Mouse (Mus musculus) lung, postnatal 0 days (tissue): Measurements from ENCODE around the gene Nrxn2.

ENCODE experiments used
- CTCF ChIP-seq: IDR thresholded peaks from 2 replicates; pipeline ENCODE4 v1.5.1; 2016; ENCODE audit warnings: antibody characterized with exemption, mild to moderate bottlenecking
- EP300 ChIP-seq: IDR thresholded peaks from 2 replicates; pipeline ENCODE4 v1.6.1; 2016; ENCODE audit warnings: antibody characterized with exemption, mild to moderate bottlenecking, control low read depth

DNA sequence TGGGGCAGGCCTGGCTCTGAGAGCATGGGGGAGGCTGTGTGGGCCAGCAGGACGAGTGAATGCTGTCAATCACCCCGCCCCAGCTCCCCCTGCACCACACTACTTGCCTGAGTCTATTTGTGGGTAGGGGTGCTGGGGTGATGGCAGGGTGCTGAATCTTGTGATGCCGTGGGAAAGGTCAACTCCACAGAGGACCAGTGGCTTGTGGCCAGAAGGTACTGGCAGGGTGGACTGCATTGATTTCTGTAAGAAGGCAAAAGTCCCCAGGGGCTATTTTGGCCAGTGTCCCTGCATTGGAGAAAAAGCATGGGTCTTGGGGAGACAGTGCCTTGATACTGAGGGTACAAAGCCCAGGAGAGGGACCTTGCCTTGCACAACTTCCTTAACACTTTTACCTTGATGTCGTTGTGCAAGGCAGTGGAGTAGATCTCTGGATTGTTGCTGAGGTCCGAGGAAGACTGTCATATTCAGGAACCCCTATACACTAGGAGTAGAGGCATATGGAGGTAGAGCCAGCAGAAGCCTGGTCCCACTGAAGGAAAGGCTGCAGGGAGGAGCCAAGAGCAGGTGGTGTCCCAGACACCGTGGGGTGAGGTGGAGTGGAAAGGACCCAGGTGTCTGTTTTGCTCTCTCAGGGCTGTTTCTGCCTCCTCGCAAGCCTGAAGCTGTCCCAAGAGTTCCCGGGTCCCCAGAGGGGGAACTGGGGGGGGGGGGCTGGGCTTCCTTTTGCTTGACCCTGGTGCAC lies 5.8 kb downstream of the Nrxn2 start:
- TF ChIP-seq CTCF, result no peak
- TF ChIP-seq EP300, result no peak
